Mouse (Mus musculus): Measurements from ENCODE around the gene Zdhhc19.
A peak's percentile ranks its signal among the peaks of the same experiment; 100 is the strongest.

DNA sequence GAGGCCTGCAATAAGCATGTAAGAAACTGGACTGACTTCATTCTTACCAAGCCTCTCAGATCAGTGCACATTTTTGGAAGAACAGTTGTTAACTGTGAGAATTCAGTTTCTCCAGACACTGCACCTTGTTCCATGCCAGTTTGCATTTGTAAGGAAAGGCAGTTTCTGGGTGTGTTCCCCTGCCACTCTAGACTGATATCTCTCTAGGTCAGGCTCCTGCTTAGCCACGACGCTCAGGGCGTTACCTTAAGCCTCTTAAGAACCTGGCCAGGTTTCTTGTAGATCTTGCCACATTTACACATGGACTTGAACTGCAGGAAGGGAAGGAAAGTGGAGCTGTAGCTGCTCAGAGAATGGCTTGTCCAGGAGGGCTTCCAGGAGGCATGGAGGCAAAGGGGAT is 46.4 kb upstream of the Zdhhc19 start:
- TF ChIP-seq CTCF (IDR thresholded peaks at IDR 0.05 in 2 of 3, conservative IDR thresholded peaks at IDR 0.05 in 1 of 3; ENCODE audit: control insufficient read depth in 1 of 3, insufficient read depth in 1 of 3, low read depth in 2 of 3, low read length in 3 of 3, poor library complexity in 1 of 3, severe bottlenecking in 1 of 3): no peak
- no peak for TF ChIP-seq NRF1 (IDR thresholded peaks at IDR 0.05; ENCODE audit: insufficient read depth, low read depth, low read length, poor library complexity, severe bottlenecking)
- peak; percentile 76 to 81 for TF ChIP-seq EP300 (IDR thresholded peaks at IDR 0.05; ENCODE audit: low read depth in 1 of 2, low read length in 2 of 2)
- no peak for TF ChIP-seq POLR2AphosphoS2 (IDR thresholded peaks at IDR 0.05; ENCODE audit: low read length)
- peak; percentile 69 for TF ChIP-seq MXI1 (IDR thresholded peaks at IDR 0.05; ENCODE audit: low read depth, low read length)
- TF ChIP-seq POLR2A (IDR thresholded peaks at IDR 0.05; ENCODE audit: control insufficient read depth in 1 of 2, insufficient read depth in 1 of 2, low read depth in 1 of 2, low read length in 2 of 2, poor library complexity in 1 of 2): no peak; a peak in 1 of 4 replicates
- no peak for TF ChIP-seq ELF1 (IDR thresholded peaks at IDR 0.05; ENCODE audit: low read depth, low read length)
- TF ChIP-seq CHD1 (IDR thresholded peaks at IDR 0.05; ENCODE audit: low read depth, low read length): no peak
- no peak for TF ChIP-seq ZNF384 (IDR thresholded peaks at IDR 0.05; ENCODE audit: low read depth, low read length)
- TF ChIP-seq MAX (IDR thresholded peaks at IDR 0.05; ENCODE audit: low read length): no peak
- TF ChIP-seq POLR2AphosphoS5 (IDR thresholded peaks at IDR 0.05; ENCODE audit: borderline replicate concordance, low read depth, low read length): no peak
- no peak for TF ChIP-seq CHD2 (IDR thresholded peaks at IDR 0.05; ENCODE audit: low read length)
- TF ChIP-seq USF2 (IDR thresholded peaks at IDR 0.05; ENCODE audit: borderline replicate concordance in 1 of 2, insufficient read depth in 1 of 2, low read depth in 1 of 2, low read length in 2 of 2): no peak
- no peak for TF ChIP-seq ZC3H11A (IDR thresholded peaks at IDR 0.05; ENCODE audit: low read depth, low read length)

All from MEL (cell line).